Mouse (Mus musculus) limb, embryonic 10.5 days (tissue): ENCODE measurements around the gene Asxl2. TPM values are rescaled to one million over a fixed set of nuclear protein-coding genes. Genes with fewer than 3 reads are reported as not detected.

ENCODE experiments used
- DNase-seq: peaks from one replicate; pipeline ENCODE4 v3.0.0-alpha.2; 2017; ENCODE audit warnings: low spot score
- H3K27ac ChIP-seq: fragments of 300-500 bp; sonication (generic); 2 replicates; pipeline ENCODE4 v1.5.1; 2016; ENCODE audit warnings: mild to moderate bottlenecking
- H3K27me3 ChIP-seq: fragments of 300-500 bp; sonication (generic); 2 replicates; pipeline ENCODE4 v1.6.1; 2016; ENCODE audit warnings: low read depth, mild to moderate bottlenecking; ENCODE audit not compliant: poor library complexity, severe bottlenecking
- H3K36me3 ChIP-seq: fragments of 300-500 bp; sonication (generic); 2 replicates; pipeline ENCODE4 v1.6.1; 2016; ENCODE audit warnings: mild to moderate bottlenecking, moderate library complexity
- H3K4me1 ChIP-seq: fragments of 300-500 bp; sonication (generic); 2 replicates; pipeline ENCODE4 v1.6.1; 2016
- H3K4me3 ChIP-seq: fragments of 300-500 bp; sonication (generic); 2 replicates; pipeline ENCODE4 v1.5.1; 2016; ENCODE audit warnings: mild to moderate bottlenecking, moderate library complexity
- H3K9me3 ChIP-seq: fragments of 300-500 bp; sonication (generic); replicated peaks from 2 replicates; pipeline ENCODE4 v1.6.1; 2016; ENCODE audit warnings: mild to moderate bottlenecking
- WGBS: fragments of 180-500 bp; shearing (Covaris S2); methylation state at CpG from one replicate; pipeline ENCODE4 v1.1.7; 2016; 5-methylcytosine and 5-hydroxymethylcytosine counted together
- polyA plus RNA-seq: library from polyadenylated mRNA; unstranded; fragments of >200 nt; fragmentation: Nextera tagmentation; extraction: Ambion mirVana; gene quantifications from 2 replicates; pipeline ENCODE4 v1.2.1, GENCODE M21; 2016

Gene Asxl2
- polyA plus RNA-seq, 1 experiment from 2014 or later: 16.0 TPM

- WGBS: 83% methylated on average over 1 of the region's 1 CpGs
- no peak for DNase-seq
Measured at GRCm38 (mm10) chr12:3538036-3538435, 111.4 kb downstream of the Asxl2 start.

DNA sequence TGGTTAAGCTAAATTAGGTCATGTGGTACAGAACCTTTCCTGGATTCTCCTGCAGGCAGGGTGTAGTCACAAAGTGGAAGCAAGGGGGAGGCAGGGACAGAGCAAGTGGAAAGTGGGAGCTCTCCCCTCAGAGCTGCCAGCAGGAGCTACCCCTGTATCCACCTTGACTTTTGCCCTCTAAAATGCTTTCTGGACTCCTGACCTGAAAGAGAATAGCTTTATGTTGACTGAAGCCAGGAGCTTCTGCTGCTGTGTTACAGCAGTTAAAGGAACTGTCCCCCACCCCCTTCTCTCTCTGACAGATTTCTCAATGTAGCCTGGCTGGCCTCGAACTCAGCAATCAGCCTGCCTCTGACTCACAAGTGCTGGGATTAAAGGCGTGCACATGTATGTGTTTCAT is 112.9 kb downstream of the Asxl2 start:
- no peak for DNase-seq
- H3K27ac ChIP-seq: no peak overlapping the region
- no peaks in the 10 kb centered on the region for H3K27me3 ChIP-seq
- WGBS: 75% methylated on average over 2 of the region's 2 CpGs
- no peaks in the 10 kb centered on the region for H3K4me1 ChIP-seq
- H3K4me3 ChIP-seq: no peak overlapping the region
- no peaks in the 10 kb centered on the region for H3K9me3 ChIP-seq
- no peaks in the 10 kb centered on the region for H3K36me3 ChIP-seq

More at GRCm38 (mm10) chr12:3538036-3538435, 111.4 kb downstream of the Asxl2 start:
- H3K36me3 ChIP-seq: no peaks in the 10 kb centered on the region
- H3K27me3 ChIP-seq: no peaks in the 10 kb centered on the region
- no peak overlapping the region for H3K27ac ChIP-seq
- H3K4me1 ChIP-seq: no peaks in the 10 kb centered on the region
- H3K4me3 ChIP-seq: no peak overlapping the region
- no peaks in the 10 kb centered on the region for H3K9me3 ChIP-seq

DNA sequence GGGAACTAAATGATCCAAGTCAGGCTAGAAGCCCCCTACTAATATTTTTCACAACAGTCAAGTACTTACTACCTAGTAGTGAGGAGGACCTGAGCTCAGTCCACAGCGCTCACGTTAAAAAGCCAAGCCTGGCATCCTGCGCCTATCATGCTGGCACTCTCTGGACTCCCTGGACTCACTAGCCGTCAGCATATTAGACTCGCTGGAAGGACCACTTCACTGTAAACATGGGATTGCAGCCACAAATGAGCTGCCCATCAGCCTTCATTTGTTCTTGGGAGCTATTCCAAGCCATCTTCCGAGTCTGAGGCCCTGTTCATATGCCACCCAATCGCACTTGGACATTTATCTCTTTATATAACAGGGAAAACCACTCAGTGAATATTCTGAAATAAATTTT is 114.2 kb downstream of the Asxl2 start:
- Histone ChIP-seq H3K4me1 (no peaks in the 10 kb centered on the region), H3K4me3 (no peak overlapping the region), H3K27me3 (no peaks in the 10 kb centered on the region), H3K27ac (no peak overlapping the region), H3K9me3 (no peaks in the 10 kb centered on the region), H3K36me3 (no peaks in the 10 kb centered on the region)
- 91% methylated on average over 7 of the region's 7 CpGs for WGBS
- no peak for DNase-seq

DNA sequence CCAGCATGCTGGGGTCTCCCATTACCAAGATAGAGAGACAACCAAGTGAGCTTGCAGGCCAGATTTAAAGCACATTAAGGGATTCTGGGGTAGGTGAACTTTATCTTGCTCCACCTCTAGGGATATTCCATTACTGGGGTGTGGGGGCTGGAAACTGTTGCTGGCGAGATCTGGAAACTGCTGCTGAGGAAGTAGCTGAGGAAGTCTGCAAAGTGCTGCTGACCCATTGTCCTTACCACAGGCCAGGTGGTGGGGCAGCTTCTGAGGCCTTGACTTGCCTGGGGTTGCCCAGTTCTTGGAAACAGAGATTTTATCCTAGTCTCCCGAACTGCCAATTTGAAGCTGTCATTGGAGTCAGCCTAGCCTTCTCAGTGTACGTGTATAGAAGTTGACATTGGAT is 118.8 kb downstream of the Asxl2 start:
- Histone ChIP-seq H3K4me1 (peaks cover 7% of the 10 kb centered on the region), H3K4me3 (no peak overlapping the region), H3K27me3 (no peaks in the 10 kb centered on the region), H3K9me3 (no peaks in the 10 kb centered on the region), H3K36me3 (no peaks in the 10 kb centered on the region), H3K27ac (no peak overlapping the region)
- no peak for DNase-seq
- 85% methylated on average over 3 of the region's 3 CpGs for WGBS

GRCm38 (mm10) chr12:3546121-3546658 is 119.5 kb downstream of the Asxl2 start:
- Histone ChIP-seq H3K4me3 (no peak overlapping the region), H3K4me1 (peaks cover 9% of the 10 kb centered on the region), H3K27me3 (no peaks in the 10 kb centered on the region), H3K27ac (no peak overlapping the region), H3K9me3 (no peaks in the 10 kb centered on the region), H3K36me3 (no peaks in the 10 kb centered on the region)
- WGBS: 35% methylated on average over 4 of the region's 4 CpGs
- no peak for DNase-seq

DNA sequence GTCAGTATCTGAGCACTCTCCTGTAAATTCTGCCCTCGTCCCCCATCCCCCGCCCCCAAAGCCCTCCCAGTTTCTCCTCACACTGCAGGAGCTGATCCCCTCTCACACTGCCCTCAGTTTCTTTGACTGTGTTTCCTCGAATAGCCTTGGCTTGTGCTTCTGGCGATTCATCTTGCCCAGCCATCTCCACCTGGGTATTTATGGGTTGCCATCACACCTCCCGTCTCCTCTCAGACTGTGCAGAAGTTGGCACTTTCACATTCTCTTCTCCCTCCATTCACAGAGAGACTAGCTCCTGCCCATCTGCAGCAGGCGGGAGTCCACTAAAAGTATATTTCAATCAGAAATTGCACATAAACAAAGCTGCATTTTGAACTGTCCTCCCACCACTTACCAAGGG is 120.1 kb downstream of the Asxl2 start:
- no peaks in the 10 kb centered on the region for H3K9me3 ChIP-seq

DNA sequence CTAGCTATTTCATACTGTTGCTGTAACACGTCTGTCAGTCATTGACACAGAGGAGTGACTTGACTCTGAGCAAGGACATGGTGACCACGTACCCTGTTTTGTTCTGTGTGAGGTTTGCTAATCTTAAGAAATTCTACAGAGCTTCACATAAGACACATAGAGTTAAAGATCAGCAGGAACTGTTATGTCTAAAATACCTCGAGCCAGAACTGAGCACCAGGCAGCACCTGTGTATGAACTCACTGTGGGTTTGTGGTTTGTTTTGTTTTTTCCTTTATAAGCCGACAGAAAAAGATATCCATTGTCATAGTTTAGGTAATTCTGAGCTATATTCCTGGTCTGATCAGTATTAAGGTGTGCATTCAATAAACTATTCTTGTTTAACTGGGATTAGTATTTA is 120.8 kb downstream of the Asxl2 start:
- 68% methylated on average over 4 of the region's 4 CpGs for WGBS
- no peak overlapping the region for H3K27ac ChIP-seq
- H3K9me3 ChIP-seq: no peaks in the 10 kb centered on the region
- H3K4me3 ChIP-seq: no peak overlapping the region
- DNase-seq: no peak
- no peaks in the 10 kb centered on the region for H3K27me3 ChIP-seq
- peaks cover 9% of the 10 kb centered on the region for H3K4me1 ChIP-seq
- H3K36me3 ChIP-seq: no peaks in the 10 kb centered on the region

More for the DNA sequence above, 120.1 kb downstream of the Asxl2 start:
- no peak for DNase-seq
- no peak overlapping the region for H3K27ac ChIP-seq
- no peak overlapping the region for H3K4me3 ChIP-seq
- no peaks in the 10 kb centered on the region for H3K27me3 ChIP-seq
- peaks cover 9% of the 10 kb centered on the region for H3K4me1 ChIP-seq
- H3K36me3 ChIP-seq: no peaks in the 10 kb centered on the region
- WGBS: 40% methylated on average over 6 of the region's 6 CpGs

DNA sequence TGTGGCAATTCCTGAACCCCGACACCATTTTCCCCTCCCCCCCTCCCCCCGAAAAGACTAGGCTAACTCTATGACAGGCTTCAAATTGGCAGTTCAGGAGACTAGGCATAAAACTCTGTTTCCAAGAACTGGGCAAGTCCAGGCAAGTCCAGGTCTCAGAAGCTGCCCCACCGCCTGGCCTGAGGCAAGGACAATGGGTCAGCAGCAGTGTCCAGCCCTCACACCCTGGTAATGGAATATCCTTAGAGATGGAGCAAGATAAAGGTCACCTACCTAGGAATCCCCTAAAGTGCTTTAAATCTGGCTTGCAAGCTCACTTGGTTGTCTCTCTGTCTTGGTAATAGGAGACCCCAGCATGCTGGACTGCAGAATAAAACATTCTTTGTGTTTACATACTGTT is 121.3 kb downstream of the Asxl2 start:
- 62% methylated on average over 3 of the region's 3 CpGs for WGBS
- Histone ChIP-seq H3K27me3 (no peaks in the 10 kb centered on the region), H3K4me1 (peaks cover 9% of the 10 kb centered on the region), H3K9me3 (no peaks in the 10 kb centered on the region), H3K27ac (no peak overlapping the region), H3K4me3 (no peak overlapping the region), H3K36me3 (no peaks in the 10 kb centered on the region)
- no peak for DNase-seq

GRCm38 (mm10) chr12:3548582-3549211 is 122.0 kb downstream of the Asxl2 start:
- 35% methylated on average over 5 of the region's 5 CpGs for WGBS
- Histone ChIP-seq H3K27me3 (no peaks in the 10 kb centered on the region), H3K27ac (no peak overlapping the region), H3K9me3 (no peaks in the 10 kb centered on the region), H3K36me3 (no peaks in the 10 kb centered on the region), H3K4me1 (peaks cover 9% of the 10 kb centered on the region), H3K4me3 (no peak overlapping the region)
- DNase-seq: no peak

- DNase-seq: peak; percentile 69
- peak overlapping the region; percentile 73 for H3K27ac ChIP-seq
Measured at GRCm38 (mm10) chr12:3550280-3550679, 123.6 kb downstream of the Asxl2 start.

More at GRCm38 (mm10) chr12:3550280-3550679, 123.6 kb downstream of the Asxl2 start:
- Histone ChIP-seq H3K27me3 (no peaks in the 10 kb centered on the region), H3K4me3 (peak overlapping the region; percentile 35), H3K4me1 (peaks cover 9% of the 10 kb centered on the region), H3K9me3 (no peaks in the 10 kb centered on the region), H3K36me3 (no peaks in the 10 kb centered on the region)
- WGBS: 5% methylated on average over 13 of the region's 13 CpGs

Other genes starting within 250 kb of the Asxl2 start
- gene Rab10, start 116.9 kb upstream of the Asxl2 start, polyA plus RNA-seq: 67.2 and 74.8 TPM in 2 replicates
- gene Kif3c, start 61.7 kb upstream of the Asxl2 start, polyA plus RNA-seq: 13.2 and 16.4 TPM in 2 replicates
- gene Dtnb, start 145.5 kb downstream of the Asxl2 start, polyA plus RNA-seq: 42.7 and 43.7 TPM in 2 replicates